24 mouse cellular contexts compared by ENCODE assay signal in the genomic region with DNA sequence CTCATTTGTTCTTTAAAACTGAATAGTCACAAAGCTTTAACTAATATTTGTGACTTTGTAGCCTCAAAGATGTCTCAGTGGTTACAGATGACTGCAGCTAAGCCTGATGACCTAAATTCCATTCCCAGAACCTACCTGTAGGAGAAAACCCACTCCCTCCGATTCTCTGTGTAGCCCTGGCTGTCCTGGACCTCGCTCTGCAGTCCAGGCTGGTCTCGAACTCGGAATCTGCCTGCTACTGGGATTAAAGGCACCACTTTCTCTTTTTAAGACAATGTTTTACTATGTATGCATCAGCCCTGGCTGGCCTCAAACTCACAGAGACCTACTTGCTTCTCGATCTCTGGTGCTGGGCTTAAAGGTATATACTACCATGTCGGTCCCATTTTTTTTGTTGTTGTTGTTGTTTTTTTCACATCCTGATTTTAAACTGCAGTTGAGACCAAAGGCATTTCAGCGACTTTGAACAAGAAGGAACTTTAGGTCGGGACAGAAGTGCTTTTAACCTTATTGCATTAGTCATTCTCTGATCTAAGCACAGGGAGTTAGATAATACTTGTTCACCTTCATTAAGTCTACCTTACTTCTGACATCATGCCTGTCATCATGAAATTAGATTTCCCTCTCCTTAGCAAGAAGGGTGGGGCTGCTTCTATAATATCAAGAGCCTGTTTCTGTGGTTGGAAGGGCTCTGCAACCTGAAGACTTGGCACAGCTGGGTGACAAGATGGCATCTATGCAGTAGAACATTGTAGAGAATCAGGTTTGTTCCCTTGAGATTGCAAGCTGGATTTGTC.
"Had no signal": no experiment of that assay in that cellular context is flagged by ENCODE, and none has a peak within 500 bp of the region (broad histone marks: within the 10 kb centered on the region; RNA-seq: fewer than 3 reads in every experiment).

No protein-coding gene starts in this region.

- ATAC-seq: hindbrain, postnatal 0 days had no signal

- DNase-seq: gastrocnemius, postnatal 14 days; gastrocnemius, postnatal 36 days; heart, adult 11 months; heart, adult 2 months; heart, postnatal 14 days; heart, postnatal 36 days; kidney, adult 11 months; kidney, adult 2 months; kidney, adult 9 months; kidney, postnatal 10 days; layer of hippocampus, adult 9-11 months; layer of hippocampus, postnatal 36 days; left cerebral cortex, postnatal 4 days; liver had no signal

- H3K4me2 ChIP-seq: heart, embryonic 11.5 days; heart, embryonic 13.5 days; heart, embryonic 15.5 days; hindbrain, embryonic 13.5 days; hindbrain, embryonic 15.5 days; kidney, embryonic 15.5 days; limb, embryonic 12.5 days; liver, embryonic 11.5 days had no signal

- H3K9me3 ChIP-seq: heart, embryonic 15.5 days; hindbrain, embryonic 13.5 days; hindbrain, embryonic 15.5 days; kidney, embryonic 15.5 days; limb, embryonic 12.5 days had no signal

- H3K36me3 ChIP-seq: heart, embryonic 13.5 days; heart, embryonic 15.5 days; hindbrain, embryonic 13.5 days; hindbrain, embryonic 15.5 days; kidney, embryonic 15.5 days; limb, embryonic 12.5 days had no signal

- H3K4me1 ChIP-seq: heart, embryonic 13.5 days; heart, embryonic 15.5 days; hindbrain, embryonic 13.5 days; hindbrain, embryonic 15.5 days had no signal

- H3K9ac ChIP-seq: heart, embryonic 13.5 days; heart, embryonic 15.5 days; hindbrain, embryonic 13.5 days; hindbrain, embryonic 15.5 days; kidney, embryonic 15.5 days; limb, embryonic 12.5 days; liver, embryonic 14.5 days had no signal

- H3K27ac ChIP-seq: heart, adult 2 months; heart, embryonic 13.5 days; heart, embryonic 15.5 days; hindbrain, embryonic 13.5 days; hindbrain, embryonic 15.5 days; hindbrain, postnatal 0 days; kidney, embryonic 15.5 days; limb, embryonic 12.5 days; liver, embryonic 14.5 days had no signal

- H3K4me3 ChIP-seq: heart, adult 2 months; heart, embryonic 13.5 days; heart, embryonic 15.5 days; hindbrain, embryonic 13.5 days; hindbrain, embryonic 15.5 days; kidney, embryonic 15.5 days; limb, embryonic 12.5 days had no signal

- H3K27me3 ChIP-seq: heart, embryonic 13.5 days; heart, embryonic 15.5 days; hindbrain, embryonic 15.5 days; kidney, embryonic 15.5 days; limb, embryonic 12.5 days had no signal
